Mouse (Mus musculus): ENCODE results near the gene Eya4. TPM values are rescaled to one million over a fixed set of nuclear protein-coding genes. Genes with fewer than 3 reads are reported as not detected.

Gene Eya4
- polyA plus RNA-seq, 1 experiment from 2014 or later = 0.68 TPM

DNA sequence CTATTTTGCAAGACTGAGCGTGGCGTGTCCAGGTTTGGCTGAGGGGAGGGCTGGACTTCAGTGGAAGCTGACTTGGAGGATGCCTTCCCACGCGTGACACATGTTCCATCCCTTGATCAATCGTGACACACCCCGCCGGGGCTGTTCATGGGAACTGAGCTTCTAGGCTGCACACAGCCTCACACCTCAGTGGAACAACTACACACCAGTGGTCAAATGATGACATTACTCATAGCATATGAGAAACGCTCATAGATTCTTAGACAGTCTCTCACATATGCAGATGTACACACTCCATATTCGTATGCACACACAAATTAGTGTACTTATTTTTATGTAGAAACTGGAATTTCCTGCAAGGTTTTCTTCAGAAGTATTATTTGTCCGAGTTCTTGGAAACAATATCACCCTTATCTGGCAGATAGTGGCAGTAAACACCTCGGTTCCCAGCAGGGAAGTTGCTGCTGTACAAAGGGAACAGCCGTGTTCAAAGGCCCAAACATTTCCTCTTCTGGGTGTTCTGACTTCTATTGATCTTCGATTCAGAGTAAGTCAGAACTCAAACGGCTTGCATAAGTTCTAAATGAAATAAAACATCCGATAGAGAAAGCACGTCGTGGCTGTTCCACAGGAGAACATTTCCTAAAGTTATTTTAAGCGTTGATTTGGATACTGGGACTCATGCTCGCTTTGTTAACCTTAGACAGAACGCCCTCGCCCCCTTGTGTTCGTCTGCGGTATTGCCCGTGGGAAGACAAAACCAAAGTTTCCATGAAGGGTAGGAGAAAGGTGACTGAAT lies 269.6 kb downstream of the Eya4 start:
- no peak overlapping the region for H3K27ac ChIP-seq
- 0 out of 2 replicates have a peak overlapping the region, but pooled peaks have one; percentile 20 for H3K4me2 ChIP-seq
- H3K36me3 ChIP-seq (replicated peaks) = no peaks in the 10 kb centered on the region
- peak; percentile 78 for ATAC-seq (replicated peaks)
- no peaks in the 10 kb centered on the region for H3K4me1 ChIP-seq
- H3K9ac ChIP-seq = no peak overlapping the region
- no peak overlapping the region for H3K4me3 ChIP-seq
- WGBS = 38% methylated on average over 24 of the region's 24 CpGs
- H3K9me3 ChIP-seq = no peaks in the 10 kb centered on the region
- H3K27me3 ChIP-seq (replicated peaks) = no peaks in the 10 kb centered on the region

DNA sequence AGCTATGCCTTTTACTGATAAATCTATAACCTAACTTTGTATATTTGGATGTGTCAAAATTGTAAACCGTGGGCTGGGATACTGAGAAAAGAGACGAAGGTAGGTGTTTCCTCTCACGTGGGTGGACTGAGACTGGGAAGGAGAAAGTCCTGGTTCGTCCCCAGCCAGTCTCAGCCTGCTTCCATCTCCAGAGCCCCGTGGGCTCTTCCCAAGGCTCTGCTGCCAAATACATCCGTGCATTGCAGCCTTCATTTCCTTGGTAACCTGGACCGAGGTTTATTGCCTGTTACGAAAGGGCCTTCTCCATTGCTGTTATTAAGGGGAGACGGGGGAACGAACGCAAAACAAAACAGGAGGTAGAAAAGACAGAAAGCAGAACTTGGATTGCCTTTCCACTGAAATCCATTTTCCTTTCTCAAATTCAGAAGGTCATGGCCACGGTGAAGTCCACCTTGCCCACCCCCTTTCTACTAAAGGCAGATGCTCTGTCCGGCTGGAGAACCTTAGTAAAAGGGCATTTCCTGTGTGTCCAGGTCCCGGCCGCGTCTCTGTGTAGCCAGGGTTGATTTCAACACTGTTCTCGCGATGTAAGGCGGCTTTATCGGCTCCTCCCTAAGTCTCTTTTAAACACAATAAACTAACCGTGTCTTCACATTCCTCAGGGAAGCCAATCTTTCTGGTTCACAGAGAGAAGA lies 273.7 kb downstream of the Eya4 start:
- H3K4me3 ChIP-seq = 0 out of 2 replicates have a peak overlapping the region, but pooled peaks have one; percentile 7
- H3K27me3 ChIP-seq (replicated peaks) = no peaks in the 10 kb centered on the region
- no peaks in the 10 kb centered on the region for H3K9me3 ChIP-seq
- WGBS = 58% methylated on average over 21 of the region's 21 CpGs
- H3K4me2 ChIP-seq = peak overlapping the region; percentile 26
- no peaks in the 10 kb centered on the region for H3K4me1 ChIP-seq
- no peak overlapping the region for H3K9ac ChIP-seq
- H3K36me3 ChIP-seq (replicated peaks) = no peaks in the 10 kb centered on the region
- H3K27ac ChIP-seq = no peak overlapping the region
- ATAC-seq (replicated peaks) = no peak

DNA sequence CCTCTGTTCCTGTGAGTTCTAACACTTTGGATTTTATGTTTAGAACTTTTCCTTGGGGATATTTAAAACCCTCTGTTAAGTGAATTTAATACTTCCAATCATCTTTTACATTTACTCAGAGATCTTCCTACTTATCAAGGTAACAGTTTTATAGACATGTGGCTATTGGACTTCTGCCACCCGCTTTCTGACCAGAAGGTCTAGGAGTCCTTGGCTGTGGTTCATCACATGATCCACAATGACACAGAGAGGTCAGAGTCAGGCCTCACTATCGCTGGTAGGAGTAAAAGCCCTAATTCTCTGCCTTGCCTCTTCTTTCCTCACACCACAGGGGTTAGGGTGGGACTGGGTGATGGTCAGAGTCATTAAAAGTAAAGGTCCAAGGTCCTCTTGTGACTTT lies 277.2 kb downstream of the Eya4 start:
- 74% methylated on average over 2 of the region's 2 CpGs for WGBS
- H3K4me1 ChIP-seq = no peaks in the 10 kb centered on the region
- no peaks in the 10 kb centered on the region for H3K36me3 ChIP-seq (replicated peaks)
- no peaks in the 10 kb centered on the region for H3K27me3 ChIP-seq (replicated peaks)
- no peak overlapping the region for H3K27ac ChIP-seq
- no peak for ATAC-seq (replicated peaks)
- H3K4me3 ChIP-seq = no peak overlapping the region
- no peak overlapping the region for H3K4me2 ChIP-seq
- H3K9me3 ChIP-seq = no peaks in the 10 kb centered on the region
- H3K9ac ChIP-seq = no peak overlapping the region

DNA sequence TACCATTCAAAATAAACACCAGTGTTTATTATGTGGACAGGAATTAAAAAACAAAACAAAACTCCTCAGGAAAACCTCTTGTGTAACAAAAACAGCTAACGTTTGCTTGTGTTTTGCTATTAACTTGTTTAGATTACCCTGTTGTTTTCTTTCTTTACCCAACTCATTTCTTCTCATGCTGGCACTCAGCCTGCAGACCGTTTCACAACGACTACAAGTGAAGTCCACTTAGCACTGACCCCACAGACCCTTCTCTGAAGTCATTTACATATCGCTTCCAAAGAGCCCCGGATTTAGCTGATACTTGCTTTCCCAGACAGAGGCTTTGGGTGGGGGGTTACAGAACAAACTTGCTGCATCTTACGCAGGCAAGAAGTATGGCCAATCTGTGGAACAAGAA lies 286.9 kb downstream of the Eya4 start:
- no peak for ATAC-seq (replicated peaks)
- H3K9me3 ChIP-seq = no peaks in the 10 kb centered on the region

DNA sequence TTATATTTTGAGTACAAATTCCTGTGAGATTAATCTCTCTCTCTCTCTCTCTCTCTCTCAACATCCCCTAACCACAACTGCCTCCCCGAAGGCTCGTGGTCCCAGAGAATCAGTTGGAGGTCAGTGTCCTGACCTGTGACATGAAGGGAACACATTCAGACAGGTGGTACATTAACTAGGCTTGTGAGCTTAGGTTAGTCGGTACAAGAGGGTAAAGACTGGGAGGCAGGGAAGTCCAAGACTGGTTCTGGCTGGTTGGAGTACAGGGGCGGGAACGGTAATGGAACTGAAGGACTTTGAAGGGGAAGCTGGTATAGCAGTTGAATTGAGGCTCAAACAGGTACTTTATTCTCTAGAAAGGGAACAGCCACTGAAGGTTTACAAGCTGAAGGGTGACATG lies 287.9 kb downstream of the Eya4 start:
- no peaks in the 10 kb centered on the region for H3K4me1 ChIP-seq
- ATAC-seq (replicated peaks) = no peak
- no peaks in the 10 kb centered on the region for H3K36me3 ChIP-seq (replicated peaks)
- H3K4me2 ChIP-seq = no peak overlapping the region
- no peaks in the 10 kb centered on the region for H3K9me3 ChIP-seq
- H3K27me3 ChIP-seq (replicated peaks) = no peaks in the 10 kb centered on the region
- H3K27ac ChIP-seq = no peak overlapping the region
- no peak overlapping the region for H3K9ac ChIP-seq
- 82% methylated on average over 5 of the region's 5 CpGs for WGBS
- no peak overlapping the region for H3K4me3 ChIP-seq

More for the DNA sequence above, 286.9 kb downstream of the Eya4 start:
- 36% methylated on average over 6 of the region's 6 CpGs for WGBS
- Histone ChIP-seq H3K9ac (no peak overlapping the region), H3K27ac (no peak overlapping the region), H3K4me1 (no peaks in the 10 kb centered on the region), H3K4me3 (no peak overlapping the region), H3K4me2 (no peak overlapping the region), H3K36me3 (replicated peaks) (no peaks in the 10 kb centered on the region), H3K27me3 (replicated peaks) (no peaks in the 10 kb centered on the region)

- H3K27ac ChIP-seq = no peak overlapping the region
- H3K4me2 ChIP-seq = no peak overlapping the region
- ATAC-seq (replicated peaks) = no peak
- H3K4me1 ChIP-seq = no peaks in the 10 kb centered on the region
- no peaks in the 10 kb centered on the region for H3K27me3 ChIP-seq (replicated peaks)
- no peaks in the 10 kb centered on the region for H3K9me3 ChIP-seq
- no peaks in the 10 kb centered on the region for H3K36me3 ChIP-seq (replicated peaks)
- WGBS = 84% methylated on average over 3 of the region's 3 CpGs
- no peak overlapping the region for H3K4me3 ChIP-seq
- H3K9ac ChIP-seq = no peak overlapping the region
These were observed 289.9 kb downstream of the Eya4 start for GRCm38 (mm10) chr10:23060694-23061060.

- Histone ChIP-seq H3K27ac (no peak overlapping the region), H3K27me3 (replicated peaks) (no peaks in the 10 kb centered on the region), H3K9ac (no peak overlapping the region), H3K4me2 (no peak overlapping the region), H3K36me3 (replicated peaks) (no peaks in the 10 kb centered on the region), H3K9me3 (no peaks in the 10 kb centered on the region), H3K4me1 (no peaks in the 10 kb centered on the region), H3K4me3 (no peak overlapping the region)
- no peak for ATAC-seq (replicated peaks)
- WGBS = 86% methylated on average over 5 of the region's 5 CpGs
These were observed 290.4 kb downstream of the Eya4 start for GRCm38 (mm10) chr10:23060041-23060693.

DNA sequence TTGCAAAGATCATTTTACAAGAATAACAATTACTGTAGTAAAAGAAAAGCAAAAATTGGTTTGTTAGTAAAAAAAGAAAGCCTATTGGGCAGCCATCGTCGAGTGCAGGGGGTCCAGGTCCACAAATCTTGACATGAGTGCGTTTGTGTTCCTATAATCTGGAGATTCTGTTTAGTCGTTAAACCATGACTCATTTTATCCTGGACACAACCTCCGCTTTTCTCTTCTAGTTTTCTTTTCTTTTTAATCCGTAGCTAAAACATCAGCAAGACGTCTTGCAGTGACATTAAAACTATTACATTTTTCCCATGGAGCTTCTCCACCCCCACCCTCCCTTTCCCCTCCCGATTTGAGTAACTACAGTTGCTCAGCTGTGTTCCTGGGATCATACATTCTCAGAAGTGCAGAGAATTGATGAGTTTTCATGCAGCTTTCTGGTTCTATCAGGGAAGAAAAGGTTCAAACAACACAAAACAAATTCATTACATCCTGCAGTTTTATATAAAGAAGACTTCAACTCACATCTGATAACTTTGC lies 297.1 kb downstream of the Eya4 start:
- Histone ChIP-seq H3K9ac (no peak overlapping the region), H3K27ac (no peak overlapping the region), H3K27me3 (replicated peaks) (no peaks in the 10 kb centered on the region), H3K4me1 (no peaks in the 10 kb centered on the region), H3K9me3 (no peaks in the 10 kb centered on the region), H3K36me3 (replicated peaks) (no peaks in the 10 kb centered on the region), H3K4me2 (no peak overlapping the region), H3K4me3 (no peak overlapping the region)
- ATAC-seq (replicated peaks) = no peak
- 72% methylated on average over 8 of the region's 8 CpGs for WGBS
